Mouse (Mus musculus) midbrain, embryonic 16.5 days (tissue): Measurements from ENCODE around the gene Evl. TPM values are rescaled to one million over a fixed set of nuclear protein-coding genes. Genes with fewer than 3 reads are reported as not detected.
A peak's percentile ranks its signal among the peaks of the same experiment; 100 is the strongest.

Experiments used
- ATAC-seq: fragments of 200-750 bp; cut with Nextera tagmentation; 2 replicates; pipeline ENCODE4 v1.8.0; 2017; ENCODE audit warnings: moderate TSS enrichment
- H3K27ac ChIP-seq: fragments of 300-500 bp; sonication (generic); 2 replicates; pipeline ENCODE4 v1.5.1; 2014; ENCODE audit warnings: mild to moderate bottlenecking, low read length, mixed read lengths
- H3K27me3 ChIP-seq: fragments of 300-500 bp; sonication (generic); 2 replicates; pipeline ENCODE4 v1.6.1; 2014; ENCODE audit warnings: low read depth, low read length, mixed read lengths; ENCODE audit not compliant: control insufficient read depth, insufficient read depth
- H3K36me3 ChIP-seq: fragments of 300-500 bp; sonication (generic); 2 replicates; pipeline ENCODE4 v1.6.1; 2014; ENCODE audit warnings: mild to moderate bottlenecking, low read length, moderate library complexity, mixed read lengths; ENCODE audit not compliant: control insufficient read depth, insufficient read depth
- H3K4me1 ChIP-seq: fragments of 300-500 bp; sonication (generic); 2 replicates; pipeline ENCODE4 v1.6.1; 2014; ENCODE audit warnings: mild to moderate bottlenecking, low read length, mixed read lengths; ENCODE audit not compliant: control insufficient read depth, insufficient read depth
- H3K4me2 ChIP-seq: fragments of 300-500 bp; sonication (generic); 2 replicates; pipeline ENCODE4 v1.6.1; 2014; ENCODE audit warnings: mild to moderate bottlenecking, low read length, mixed read lengths
- H3K4me3 ChIP-seq: fragments of 300-500 bp; sonication (generic); 2 replicates; pipeline ENCODE4 v1.5.1; 2014; ENCODE audit warnings: low read depth, mild to moderate bottlenecking, low read length, moderate library complexity, mixed read lengths
- H3K9ac ChIP-seq: fragments of 300-500 bp; sonication (generic); 2 replicates; pipeline ENCODE4 v1.6.1; 2014; ENCODE audit warnings: low read depth, low read length, mixed read lengths
- H3K9me3 ChIP-seq: fragments of 300-500 bp; sonication (generic); replicated peaks from 2 replicates; pipeline ENCODE4 v1.6.1; 2014; ENCODE audit warnings: mild to moderate bottlenecking, low read length, mixed read lengths; ENCODE audit not compliant: control insufficient read depth, poor library complexity, severe bottlenecking
- WGBS: fragments of 180-500 bp; shearing (Covaris S2); extraction: QIAGEN DNeasy Blood & Tissue Kit; methylation state at CpG from one replicate; pipeline ENCODE4 v1.1.7; 2014; 5-methylcytosine and 5-hydroxymethylcytosine counted together
- polyA plus RNA-seq: library from polyadenylated mRNA; unstranded; fragments of >200 nt; fragmentation: Nextera tagmentation; extraction: Ambion mirVana; gene quantifications from 2 replicates; pipeline ENCODE4 v1.2.1, GENCODE M21; 2015

Evl gene
- polyA plus RNA-seq, 1 experiment from 2014 or later: 268 TPM

GRCm38 (mm10) chr12:108690529-108690928 lies 136.0 kb downstream of the Evl start:
- Histone ChIP-seq H3K4me2 (no peak overlapping the region), H3K9ac (no peak overlapping the region), H3K9me3 (no peaks in the 10 kb centered on the region), H3K27ac (no peak overlapping the region), H3K36me3 (peaks cover 6% of the 10 kb centered on the region), H3K4me3 (no peak overlapping the region), H3K4me1 (no peaks in the 10 kb centered on the region), H3K27me3 (no peaks in the 10 kb centered on the region)
- ATAC-seq: no peak
- 92% methylated on average over 9 of the region's 9 CpGs for WGBS

- H3K36me3 ChIP-seq: peaks cover 3% of the 10 kb centered on the region; the same call in 1 of the 2 replicates
- no peaks in the 10 kb centered on the region for H3K9me3 ChIP-seq
- H3K4me3 ChIP-seq: no peak overlapping the region
- WGBS: 61% methylated on average over 2 of the region's 2 CpGs
- H3K27ac ChIP-seq: no peak overlapping the region
- H3K27me3 ChIP-seq: no peaks in the 10 kb centered on the region
- no peak overlapping the region for H3K9ac ChIP-seq
- no peak overlapping the region for H3K4me2 ChIP-seq
- no peaks in the 10 kb centered on the region for H3K4me1 ChIP-seq
- ATAC-seq: 0 out of 2 replicates have a peak, but pooled peaks have one; percentile 19
Measured at GRCm38 (mm10) chr12:108693592-108693991, 139.1 kb downstream of the Evl start.

DNA sequence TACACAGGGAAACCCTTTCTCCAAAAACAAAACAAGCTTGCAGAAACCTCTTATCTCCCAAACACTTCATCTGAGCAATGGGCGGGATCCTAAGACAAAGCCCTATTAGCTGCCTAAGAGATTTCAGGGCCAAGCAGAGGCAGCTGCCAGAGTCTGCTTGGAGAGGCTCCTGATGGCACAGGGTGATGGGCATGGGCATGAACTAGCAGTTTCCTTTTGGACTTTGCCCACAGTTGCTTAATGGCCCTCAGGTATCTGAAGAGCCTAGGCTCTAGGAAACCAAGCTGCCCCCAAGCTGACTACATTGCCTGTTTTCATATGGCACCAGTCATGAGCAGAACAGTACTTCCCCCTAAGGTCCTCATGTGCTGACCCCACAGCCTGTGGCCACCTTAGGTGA lies 139.7 kb downstream of the Evl start:
- Histone ChIP-seq H3K4me2 (no peak overlapping the region), H3K36me3 (peaks cover 3% of the 10 kb centered on the region; the same call in 1 of the 2 replicates), H3K4me3 (no peak overlapping the region), H3K27ac (no peak overlapping the region), H3K9me3 (no peaks in the 10 kb centered on the region), H3K27me3 (no peaks in the 10 kb centered on the region), H3K4me1 (no peaks in the 10 kb centered on the region), H3K9ac (no peak overlapping the region)
- 86% methylated on average over 1 of the region's 1 CpGs for WGBS
- no peak for ATAC-seq

GRCm38 (mm10) chr12:108698697-108699471 lies 144.4 kb downstream of the Evl start:
- no peak overlapping the region for H3K27ac ChIP-seq
- peaks cover 14% of the 10 kb centered on the region for H3K27me3 ChIP-seq
- no peak for ATAC-seq
- no peaks in the 10 kb centered on the region for H3K36me3 ChIP-seq
- no peak overlapping the region for H3K4me2 ChIP-seq
- no peaks in the 10 kb centered on the region for H3K9me3 ChIP-seq
- H3K9ac ChIP-seq: no peak overlapping the region
- WGBS: 77% methylated on average over 11 of the region's 11 CpGs
- H3K4me1 ChIP-seq: peaks cover 6% of the 10 kb centered on the region
- no peak overlapping the region for H3K4me3 ChIP-seq

- Histone ChIP-seq H3K4me2 (no peak overlapping the region), H3K4me3 (no peak overlapping the region), H3K9me3 (no peaks in the 10 kb centered on the region), H3K27me3 (peaks cover 14% of the 10 kb centered on the region), H3K27ac (no peak overlapping the region), H3K4me1 (peaks cover 6% of the 10 kb centered on the region), H3K9ac (no peak overlapping the region), H3K36me3 (no peaks in the 10 kb centered on the region)
- no peak for ATAC-seq
- WGBS: 91% methylated on average over 10 of the region's 10 CpGs
Measured at GRCm38 (mm10) chr12:108699576-108699975, 145.1 kb downstream of the Evl start.

GRCm38 (mm10) chr12:108700037-108700436 lies 145.5 kb downstream of the Evl start:
- peaks cover 6% of the 10 kb centered on the region for H3K4me1 ChIP-seq
- 86% methylated on average over 5 of the region's 5 CpGs for WGBS
- H3K27me3 ChIP-seq: peaks cover 14% of the 10 kb centered on the region
- H3K36me3 ChIP-seq: no peaks in the 10 kb centered on the region
- no peaks in the 10 kb centered on the region for H3K9me3 ChIP-seq
- H3K9ac ChIP-seq: no peak overlapping the region
- no peak overlapping the region for H3K4me3 ChIP-seq
- ATAC-seq: no peak
- no peak overlapping the region for H3K27ac ChIP-seq
- H3K4me2 ChIP-seq: no peak overlapping the region

- Histone ChIP-seq H3K9ac (no peak overlapping the region), H3K4me1 (peaks cover 6% of the 10 kb centered on the region), H3K4me3 (no peak overlapping the region), H3K27ac (no peak overlapping the region), H3K27me3 (peaks cover 14% of the 10 kb centered on the region), H3K9me3 (no peaks in the 10 kb centered on the region), H3K36me3 (no peaks in the 10 kb centered on the region), H3K4me2 (no peak overlapping the region)
- no peak for ATAC-seq
- 58% methylated on average over 2 of the region's 2 CpGs for WGBS
Measured at GRCm38 (mm10) chr12:108701221-108701620, 146.7 kb downstream of the Evl start.

- ATAC-seq: peak; percentile 48; the same call in 1 of the 2 replicates
- Histone ChIP-seq H3K27ac (no peak within 1 kb of the TSS), H3K27me3 (peaks cover 14% of the 10 kb centered on the region), H3K4me1 (peaks cover 6% of the 10 kb centered on the region), H3K9me3 (no peaks in the 10 kb centered on the region), H3K9ac (0 out of 2 replicates have a peak within 1 kb of the TSS, but pooled peaks have one; percentile 32), H3K36me3 (no peaks in the 10 kb centered on the region), H3K4me3 (peak within 1 kb of the TSS; percentile 34), H3K4me2 (peak within 1 kb of the TSS; percentile 63)
- 2% methylated on average over 32 of the region's 32 CpGs for WGBS
Measured at GRCm38 (mm10) chr12:108702185-108702584, 147.7 kb downstream of the Evl start, which contains the start of gene Degs2. Degs2 (minus strand) TSS chr12:108702315.

DNA sequence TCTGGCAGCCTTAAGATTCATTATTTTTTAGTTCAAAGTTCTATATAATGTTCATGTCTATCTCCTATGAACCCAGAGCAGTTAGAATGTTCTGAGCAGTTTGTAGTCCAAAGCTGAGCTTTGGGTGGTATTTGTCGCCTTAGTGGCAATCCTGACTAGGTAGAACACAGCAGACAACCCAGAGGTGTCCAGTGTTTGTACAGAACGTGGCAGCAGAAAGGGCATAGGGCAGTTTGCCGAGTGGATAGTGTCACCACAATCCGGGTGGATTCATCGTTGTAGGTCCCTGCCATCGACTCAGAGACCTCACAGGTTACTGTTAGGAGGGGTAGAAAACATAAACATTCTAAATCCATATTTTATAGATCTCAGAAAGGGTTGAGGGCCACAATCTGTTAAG lies 151.0 kb downstream of the Evl start:
- Histone ChIP-seq H3K9ac (no peak overlapping the region), H3K4me1 (peaks cover 6% of the 10 kb centered on the region), H3K4me3 (no peak overlapping the region), H3K36me3 (no peaks in the 10 kb centered on the region), H3K9me3 (no peaks in the 10 kb centered on the region), H3K27me3 (peaks cover 14% of the 10 kb centered on the region), H3K4me2 (no peak overlapping the region), H3K27ac (no peak overlapping the region)
- 90% methylated on average over 6 of the region's 6 CpGs for WGBS
- ATAC-seq: no peak
